Mouse (Mus musculus): ENCODE measurements around the gene Olfr984. TPM values are rescaled to one million over a fixed set of nuclear protein-coding genes. Genes with fewer than 3 reads are reported as not detected.

Olfr984 gene
- polyA plus RNA-seq, 2 experiments: not detected

DNA sequence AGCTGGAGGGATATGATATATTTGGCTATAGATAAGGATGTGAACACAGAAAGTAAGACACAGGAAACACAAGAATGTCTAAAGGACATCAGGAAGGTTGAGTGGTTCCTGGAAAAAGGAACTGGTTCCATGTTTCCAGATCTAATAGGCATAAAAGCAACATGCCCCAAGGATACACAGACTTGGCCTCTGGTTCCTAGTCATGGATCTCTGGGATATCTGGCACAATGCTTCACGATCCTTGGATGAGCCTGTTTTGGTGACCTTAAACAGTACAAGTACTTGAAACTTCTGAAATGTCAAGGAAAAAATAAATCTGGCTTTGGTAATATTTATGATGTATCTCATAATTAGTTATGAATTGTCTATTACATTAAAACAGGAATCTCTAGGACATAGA is 16.6 kb upstream of the Olfr984 start:
- DNase-seq (ENCODE audit: low spot score): no peak
- 78% methylated on average over 1 of the region's 1 CpGs for WGBS
- Histone ChIP-seq H3K36me3 (ENCODE audit: control insufficient read depth, insufficient read depth, low read length) (no peaks in the 10 kb centered on the region), H3K4me1 (ENCODE audit: control insufficient read depth, insufficient read depth, low read length) (no peaks in the 10 kb centered on the region), H3K4me3 (replicated peaks; ENCODE audit: low read length) (no peak overlapping the region), H3K27me3 (ENCODE audit: control insufficient read depth, insufficient read depth, low read length) (no peaks in the 10 kb centered on the region), H3K9ac (ENCODE audit: low read depth, low read length, severe bottlenecking) (no peak overlapping the region), H3K4me2 (replicated peaks; ENCODE audit: low read depth, low read length, severe bottlenecking) (no peak overlapping the region), H3K9me3 (ENCODE audit: control insufficient read depth, low read length) (no peaks in the 10 kb centered on the region), H3K27ac (replicated peaks; ENCODE audit: low read depth, low read length) (no peak overlapping the region)
- ATAC-seq (ENCODE audit: low FRiP score, low read depth): no peak
- TF ChIP-seq POLR2A (IDR thresholded peaks at IDR 0.05; ENCODE audit: borderline replicate concordance, extremely low read depth, insufficient read depth, insufficient read length): no peak

DNA sequence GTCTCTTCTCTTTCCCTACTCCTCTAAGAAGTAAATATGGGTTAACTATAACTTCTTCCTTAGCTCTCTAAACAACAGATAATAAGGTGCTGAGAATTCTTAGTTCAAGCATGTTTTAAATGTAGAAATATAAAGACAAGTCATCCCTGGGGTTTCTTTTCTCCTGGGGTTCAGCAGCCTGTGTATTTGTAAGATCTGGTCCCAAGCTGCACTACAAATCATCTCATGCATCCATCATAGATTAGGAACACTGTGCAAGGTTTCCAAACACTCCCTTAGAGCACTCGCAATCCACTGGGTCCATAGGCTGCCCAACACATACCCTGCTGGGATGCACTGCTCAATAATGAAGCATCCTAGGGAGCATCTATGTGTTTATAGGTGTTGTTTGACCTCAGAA is 16.1 kb upstream of the Olfr984 start, which contains the start of gene Olfr985:
TSS of gene Olfr985 (minus strand) at position 101 of the 400 bp plus-strand sequence.
- 75% methylated on average over 1 of the region's 1 CpGs for WGBS
- TF ChIP-seq POLR2A (IDR thresholded peaks at IDR 0.05; ENCODE audit: borderline replicate concordance, extremely low read depth, insufficient read depth, insufficient read length): no peak
- H3K9me3 ChIP-seq (ENCODE audit: control insufficient read depth, low read length): no peaks in the 10 kb centered on the region

DNA sequence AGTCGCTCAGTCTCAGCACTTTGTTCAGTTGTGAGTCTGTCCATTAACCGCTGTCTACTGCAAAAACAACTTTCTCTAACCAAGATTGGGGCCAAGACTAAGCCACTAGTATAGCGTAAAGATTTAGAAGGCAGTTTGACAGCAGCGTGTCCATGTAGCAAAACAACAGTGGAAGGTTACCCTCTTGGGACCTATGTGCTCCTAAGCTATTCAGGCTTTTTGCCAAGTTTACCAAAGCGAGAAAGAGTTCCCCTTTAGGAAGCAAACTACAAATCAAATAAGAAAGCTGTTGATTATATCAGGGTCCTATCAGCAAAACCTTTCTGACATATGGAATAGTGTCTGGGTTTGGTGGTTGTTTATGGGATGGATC is 3.3 kb upstream of the Olfr984 start:
- no peak for TF ChIP-seq POLR2A (IDR thresholded peaks at IDR 0.05; ENCODE audit: borderline replicate concordance, extremely low read depth, insufficient read depth, insufficient read length)
- Histone ChIP-seq H3K4me3 (replicated peaks; ENCODE audit: low read length) (no peak overlapping the region), H3K9me3 (ENCODE audit: control insufficient read depth, low read length) (no peaks in the 10 kb centered on the region), H3K9ac (ENCODE audit: low read depth, low read length, severe bottlenecking) (no peak overlapping the region), H3K4me2 (replicated peaks; ENCODE audit: low read depth, low read length, severe bottlenecking) (no peak overlapping the region), H3K4me1 (ENCODE audit: control insufficient read depth, insufficient read depth, low read length) (peaks cover 5% of the 10 kb centered on the region), H3K36me3 (ENCODE audit: control insufficient read depth, insufficient read depth, low read length) (no peaks in the 10 kb centered on the region), H3K27me3 (ENCODE audit: control insufficient read depth, insufficient read depth, low read length) (no peaks in the 10 kb centered on the region), H3K27ac (replicated peaks; ENCODE audit: low read depth, low read length) (no peak overlapping the region)
- DNase-seq (ENCODE audit: low spot score) (peak; percentile 55), ATAC-seq (ENCODE audit: low FRiP score, low read depth) (no peak)
- WGBS: 75% methylated on average over 5 of the region's 5 CpGs

More for the DNA sequence above, 16.1 kb upstream of the Olfr984 start, which contains the start of gene Olfr985:
- Histone ChIP-seq H3K27ac (replicated peaks; ENCODE audit: low read depth, low read length) (no peak within 1 kb of the TSS), H3K4me2 (replicated peaks; ENCODE audit: low read depth, low read length, severe bottlenecking) (no peak within 1 kb of the TSS), H3K4me3 (replicated peaks; ENCODE audit: low read length) (no peak within 1 kb of the TSS), H3K36me3 (ENCODE audit: control insufficient read depth, insufficient read depth, low read length) (no peaks in the 10 kb centered on the region), H3K4me1 (ENCODE audit: control insufficient read depth, insufficient read depth, low read length) (no peaks in the 10 kb centered on the region), H3K27me3 (ENCODE audit: control insufficient read depth, insufficient read depth, low read length) (no peaks in the 10 kb centered on the region), H3K9ac (ENCODE audit: low read depth, low read length, severe bottlenecking) (no peak within 1 kb of the TSS)
- DNase-seq (ENCODE audit: low spot score) (no peak), ATAC-seq (ENCODE audit: low FRiP score, low read depth) (no peak)

DNA sequence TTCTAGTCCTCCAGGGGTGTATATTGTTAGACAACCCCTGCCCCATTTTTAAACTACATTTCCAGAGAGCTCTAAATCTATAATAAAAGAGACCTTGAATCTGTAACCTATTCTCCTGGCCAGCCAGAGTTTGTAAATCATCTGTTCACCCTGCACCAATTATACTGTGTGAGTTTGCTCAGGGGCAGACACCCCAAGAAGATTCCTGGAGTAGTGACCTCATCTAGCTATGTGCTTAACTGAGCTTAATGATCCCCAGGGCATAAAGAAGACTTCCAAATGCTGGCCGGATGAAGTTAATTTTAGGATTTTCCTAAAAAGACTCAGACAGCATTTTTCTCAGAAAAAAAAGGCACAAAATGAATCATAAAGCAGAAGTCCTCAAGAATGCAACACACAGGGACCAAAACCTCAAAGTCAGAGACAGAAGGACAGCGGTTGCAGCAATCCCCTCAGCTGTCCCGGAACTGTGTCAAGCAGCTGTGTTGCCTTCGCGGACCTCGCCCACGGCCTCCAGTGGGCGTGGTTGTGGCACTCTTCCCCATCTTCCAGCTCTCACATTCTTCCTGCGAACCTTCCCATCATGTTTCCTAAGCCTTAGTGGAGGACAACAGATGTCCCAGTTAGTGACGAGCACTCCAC is 2.8 kb upstream of the Olfr984 start:
- ATAC-seq (ENCODE audit: low FRiP score, low read depth) (peak; percentile 88), DNase-seq (ENCODE audit: low spot score) (peak; percentile 67)
- Histone ChIP-seq H3K36me3 (ENCODE audit: control insufficient read depth, insufficient read depth, low read length) (no peaks in the 10 kb centered on the region), H3K27ac (replicated peaks; ENCODE audit: low read depth, low read length) (0 out of 2 replicates have a peak overlapping the region, but pooled peaks have one; percentile 13), H3K4me2 (replicated peaks; ENCODE audit: low read depth, low read length, severe bottlenecking) (no peak overlapping the region), H3K9ac (ENCODE audit: low read depth, low read length, severe bottlenecking) (no peak overlapping the region), H3K27me3 (ENCODE audit: control insufficient read depth, insufficient read depth, low read length) (no peaks in the 10 kb centered on the region), H3K4me3 (replicated peaks; ENCODE audit: low read length) (no peak overlapping the region), H3K9me3 (ENCODE audit: control insufficient read depth, low read length) (no peaks in the 10 kb centered on the region), H3K4me1 (ENCODE audit: control insufficient read depth, insufficient read depth, low read length) (peaks cover 5% of the 10 kb centered on the region)
- TF ChIP-seq POLR2A (IDR thresholded peaks at IDR 0.05; ENCODE audit: borderline replicate concordance, extremely low read depth, insufficient read depth, insufficient read length): no peak
- WGBS: 42% methylated on average over 10 of the region's 10 CpGs

DNA sequence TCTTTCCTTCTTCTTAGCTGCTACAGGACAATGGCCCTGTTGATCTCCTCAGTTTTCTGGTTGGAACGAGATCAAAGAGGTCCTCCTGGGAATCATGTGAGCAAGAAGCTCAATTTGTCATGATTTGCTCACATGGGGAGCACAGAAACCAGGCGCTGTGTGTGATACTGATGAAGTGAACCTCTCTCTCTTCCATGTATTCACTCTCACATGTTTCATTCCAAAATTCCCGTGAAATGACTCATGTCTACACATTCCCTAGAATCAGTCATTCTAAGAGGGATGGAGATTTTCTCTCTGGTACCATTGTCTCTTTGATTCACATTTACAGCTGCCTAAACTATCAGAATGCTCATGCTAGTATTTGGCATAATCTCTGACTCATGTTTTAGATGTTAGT is 19.2 kb downstream of the Olfr984 start:
- WGBS: 62% methylated on average over 3 of the region's 3 CpGs
- DNase-seq (ENCODE audit: low spot score) (no peak), ATAC-seq (ENCODE audit: low FRiP score, low read depth) (no peak)
- Histone ChIP-seq H3K9me3 (ENCODE audit: control insufficient read depth, low read length) (no peaks in the 10 kb centered on the region), H3K27me3 (ENCODE audit: control insufficient read depth, insufficient read depth, low read length) (no peaks in the 10 kb centered on the region), H3K36me3 (ENCODE audit: control insufficient read depth, insufficient read depth, low read length) (no peaks in the 10 kb centered on the region), H3K27ac (replicated peaks; ENCODE audit: low read depth, low read length) (no peak overlapping the region), H3K4me2 (replicated peaks; ENCODE audit: low read depth, low read length, severe bottlenecking) (no peak overlapping the region), H3K9ac (ENCODE audit: low read depth, low read length, severe bottlenecking) (no peak overlapping the region), H3K4me3 (replicated peaks; ENCODE audit: low read length) (no peak overlapping the region), H3K4me1 (ENCODE audit: control insufficient read depth, insufficient read depth, low read length) (no peaks in the 10 kb centered on the region)
- no peak for TF ChIP-seq POLR2A (IDR thresholded peaks at IDR 0.05; ENCODE audit: borderline replicate concordance, extremely low read depth, insufficient read depth, insufficient read length)
